Mouse (Mus musculus): ENCODE data around the gene Gm36176.

Gene Gm36176

GRCm38 (mm10) chr10:77882553-77882952, 36.0 kb downstream of the Gm36176 start:
- peak; percentile 9 for DNase-seq

- DNase-seq: no peak
Measured at GRCm38 (mm10) chr10:77886007-77886747, 39.6 kb downstream of the Gm36176 start.

- DNase-seq: no peak
Measured at GRCm38 (mm10) chr10:77890987-77891565, 44.5 kb downstream of the Gm36176 start.

- peak; percentile 33 for DNase-seq
Measured at GRCm38 (mm10) chr10:77895562-77895961, 49.0 kb downstream of the Gm36176 start.
